Mouse (Mus musculus): Measurements from ENCODE around the gene Cenpa. TPM values are rescaled to one million over a fixed set of nuclear protein-coding genes. Genes with fewer than 3 reads are reported as not detected.
A peak's percentile ranks its signal among the peaks of the same experiment; 100 is the strongest.

Gene Cenpa
- 323 and 372 TPM in 2 replicates for polyA plus RNA-seq (2016; fragmentation: Nextera tagmentation; extraction: Ambion mirVana)

- under 1% methylated on average over 40 of the region's 40 CpGs for WGBS
- Histone ChIP-seq H3K36me3 (peaks cover 34% of the 10 kb centered on the region), H3K9me3 (no peaks in the 10 kb centered on the region), H3K27ac (peak within 1 kb of the TSS; percentile 93), H3K27me3 (ENCODE audit: insufficient read depth, poor library complexity, severe bottlenecking) (no peaks in the 10 kb centered on the region), H3K4me3 (peak within 1 kb of the TSS; percentile 82), H3K4me1 (peaks cover 20% of the 10 kb centered on the region)
- peak; percentile 97 for DNase-seq (ENCODE audit: low spot score)
Observed at GRCm38 (mm10) chr5:30666391-30667195, at the start of gene Cenpa. TSS of gene Cenpa (plus strand) at chr5:30666777.

- peaks cover 31% of the 10 kb centered on the region for H3K27me3 ChIP-seq (ENCODE audit: insufficient read depth, poor library complexity, severe bottlenecking)
- H3K9me3 ChIP-seq = no peaks in the 10 kb centered on the region
- peaks cover 66% of the 10 kb centered on the region for H3K4me1 ChIP-seq
- WGBS = 12% methylated on average over 3 of the region's 3 CpGs
- no peaks in the 10 kb centered on the region for H3K36me3 ChIP-seq
- peak overlapping the region; percentile 59 for H3K27ac ChIP-seq
- DNase-seq (ENCODE audit: low spot score) = no peak
- no peak overlapping the region for H3K4me3 ChIP-seq
Observed at GRCm38 (mm10) chr5:30617357-30617756, 49.2 kb upstream of the Cenpa start.

GRCm38 (mm10) chr5:30617851-30618250 is 48.7 kb upstream of the Cenpa start:
- no peaks in the 10 kb centered on the region for H3K36me3 ChIP-seq
- no peaks in the 10 kb centered on the region for H3K9me3 ChIP-seq
- DNase-seq (ENCODE audit: low spot score) = no peak
- peaks cover 36% of the 10 kb centered on the region for H3K27me3 ChIP-seq (ENCODE audit: insufficient read depth, poor library complexity, severe bottlenecking)
- H3K27ac ChIP-seq = peak overlapping the region; percentile 59
- no peak overlapping the region for H3K4me3 ChIP-seq
- WGBS = 18% methylated on average over 11 of the region's 11 CpGs
- H3K4me1 ChIP-seq = peaks cover 71% of the 10 kb centered on the region

- no peak for DNase-seq (ENCODE audit: low spot score)
- H3K4me3 ChIP-seq = no peak overlapping the region
- H3K9me3 ChIP-seq = no peaks in the 10 kb centered on the region
- 81% methylated on average over 8 of the region's 8 CpGs for WGBS
- H3K27ac ChIP-seq = peak overlapping the region; percentile 59
- peaks cover 73% of the 10 kb centered on the region for H3K4me1 ChIP-seq
- H3K27me3 ChIP-seq (ENCODE audit: insufficient read depth, poor library complexity, severe bottlenecking) = peaks cover 42% of the 10 kb centered on the region
- H3K36me3 ChIP-seq = no peaks in the 10 kb centered on the region
Observed at GRCm38 (mm10) chr5:30618376-30619003, 48.1 kb upstream of the Cenpa start.

GRCm38 (mm10) chr5:30619211-30619610 is 47.4 kb upstream of the Cenpa start:
- peaks cover 68% of the 10 kb centered on the region for H3K4me1 ChIP-seq
- no peak overlapping the region for H3K27ac ChIP-seq
- H3K9me3 ChIP-seq = no peaks in the 10 kb centered on the region
- H3K27me3 ChIP-seq (ENCODE audit: insufficient read depth, poor library complexity, severe bottlenecking) = peaks cover 48% of the 10 kb centered on the region
- H3K4me3 ChIP-seq = no peak overlapping the region
- WGBS = 76% methylated on average over 2 of the region's 2 CpGs
- no peak for DNase-seq (ENCODE audit: low spot score)
- no peaks in the 10 kb centered on the region for H3K36me3 ChIP-seq

- Histone ChIP-seq H3K9me3 (no peaks in the 10 kb centered on the region), H3K27ac (no peak overlapping the region), H3K27me3 (ENCODE audit: insufficient read depth, poor library complexity, severe bottlenecking) (peaks cover 60% of the 10 kb centered on the region), H3K4me3 (no peak overlapping the region), H3K4me1 (peaks cover 64% of the 10 kb centered on the region), H3K36me3 (no peaks in the 10 kb centered on the region)
- DNase-seq (ENCODE audit: low spot score) = no peak
- WGBS = 97% methylated on average over 20 of the region's 20 CpGs
Observed at GRCm38 (mm10) chr5:30620567-30620966, 46.0 kb upstream of the Cenpa start.

- H3K4me1 ChIP-seq = peaks cover 59% of the 10 kb centered on the region
Observed at GRCm38 (mm10) chr5:30621211-30621790, 45.3 kb upstream of the Cenpa start.

GRCm38 (mm10) chr5:30621844-30622176 is 44.8 kb upstream of the Cenpa start:
- DNase-seq (ENCODE audit: low spot score) = no peak
- Histone ChIP-seq H3K4me1 (peaks cover 59% of the 10 kb centered on the region), H3K36me3 (no peaks in the 10 kb centered on the region), H3K27me3 (ENCODE audit: insufficient read depth, poor library complexity, severe bottlenecking) (peaks cover 60% of the 10 kb centered on the region), H3K4me3 (peak overlapping the region; percentile 61), H3K27ac (peak overlapping the region; percentile 79; the same call in 1 of the 2 replicates), H3K9me3 (no peaks in the 10 kb centered on the region)
- WGBS = 46% methylated on average over 22 of the region's 22 CpGs

More at GRCm38 (mm10) chr5:30621211-30621790, 45.3 kb upstream of the Cenpa start:
- Histone ChIP-seq H3K36me3 (no peaks in the 10 kb centered on the region), H3K4me3 (0 out of 2 replicates have a peak overlapping the region, but pooled peaks have one; percentile 61), H3K27ac (no peak overlapping the region), H3K9me3 (no peaks in the 10 kb centered on the region), H3K27me3 (ENCODE audit: insufficient read depth, poor library complexity, severe bottlenecking) (peaks cover 60% of the 10 kb centered on the region)
- WGBS = 88% methylated on average over 9 of the region's 9 CpGs
- no peak for DNase-seq (ENCODE audit: low spot score)

GRCm38 (mm10) chr5:30622177-30622840 is 44.3 kb upstream of the Cenpa start:
- Histone ChIP-seq H3K36me3 (no peaks in the 10 kb centered on the region), H3K4me1 (peaks cover 60% of the 10 kb centered on the region), H3K4me3 (peak overlapping the region; percentile 61), H3K9me3 (no peaks in the 10 kb centered on the region), H3K27me3 (ENCODE audit: insufficient read depth, poor library complexity, severe bottlenecking) (peaks cover 60% of the 10 kb centered on the region), H3K27ac (peak overlapping the region; percentile 79)
- 3% methylated on average over 69 of the region's 69 CpGs for WGBS
- DNase-seq (ENCODE audit: low spot score) = no peak

- H3K4me1 ChIP-seq = peaks cover 57% of the 10 kb centered on the region
- H3K27me3 ChIP-seq (ENCODE audit: insufficient read depth, poor library complexity, severe bottlenecking) = peaks cover 60% of the 10 kb centered on the region
- H3K4me3 ChIP-seq = peak overlapping the region; percentile 61
- H3K9me3 ChIP-seq = no peaks in the 10 kb centered on the region
- H3K36me3 ChIP-seq = no peaks in the 10 kb centered on the region
- WGBS = 6% methylated on average over 10 of the region's 10 CpGs
- DNase-seq (ENCODE audit: low spot score) = no peak
- H3K27ac ChIP-seq = peak overlapping the region; percentile 79
Observed at GRCm38 (mm10) chr5:30622841-30623185, 43.8 kb upstream of the Cenpa start.

- Histone ChIP-seq H3K4me1 (peaks cover 52% of the 10 kb centered on the region), H3K36me3 (no peaks in the 10 kb centered on the region), H3K27me3 (ENCODE audit: insufficient read depth, poor library complexity, severe bottlenecking) (peaks cover 56% of the 10 kb centered on the region), H3K27ac (no peak overlapping the region), H3K4me3 (peak overlapping the region; percentile 61; the same call in 1 of the 2 replicates), H3K9me3 (no peaks in the 10 kb centered on the region)
- 66% methylated on average over 2 of the region's 2 CpGs for WGBS
- DNase-seq (ENCODE audit: low spot score) = no peak
Observed at GRCm38 (mm10) chr5:30623380-30623779, 43.2 kb upstream of the Cenpa start.

GRCm38 (mm10) chr5:30624311-30624710 is 42.3 kb upstream of the Cenpa start:
- no peak overlapping the region for H3K4me3 ChIP-seq
- H3K9me3 ChIP-seq = no peaks in the 10 kb centered on the region
- WGBS = 38% methylated on average over 1 of the region's 1 CpGs
- peak overlapping the region; percentile 43; the same call in 1 of the 2 replicates for H3K27ac ChIP-seq
- H3K27me3 ChIP-seq (ENCODE audit: insufficient read depth, poor library complexity, severe bottlenecking) = peaks cover 53% of the 10 kb centered on the region
- no peak for DNase-seq (ENCODE audit: low spot score)
- H3K36me3 ChIP-seq = no peaks in the 10 kb centered on the region
- peaks cover 50% of the 10 kb centered on the region for H3K4me1 ChIP-seq
